Mouse (Mus musculus) CH12.LX (cell line): Measurements from ENCODE around the gene Utp18. TPM values are rescaled to one million over a fixed set of nuclear protein-coding genes. Genes with fewer than 3 reads are reported as not detected.

ENCODE experiments used
- DNase-seq: peaks from one replicate; pipeline ENCODE4 v3.0.0-alpha.2; 2013; ENCODE audit errors: extremely low read depth
- H3K27ac ChIP-seq: 2 replicates; pipeline ENCODE4 v1.5.1; 2012; ENCODE audit warnings: low read depth, mild to moderate bottlenecking, control low read depth, moderate library complexity; ENCODE audit not compliant: insufficient read depth
- H3K27me3 ChIP-seq: replicated peaks from 2 replicates; pipeline ENCODE3; 2012; ENCODE audit warnings: inconsistent platforms
- H3K36me3 ChIP-seq, 2 experiments: replicated peaks in 1 of 2; 2 replicates each; pipeline versions ENCODE3 to v1.6.1; 2012; ENCODE audit warnings: inconsistent platforms in 1 of 2, low read length in 1 of 2, mild to moderate bottlenecking in 1 of 2, mixed read lengths in 1 of 2, moderate library complexity in 1 of 2; ENCODE audit not compliant: control insufficient read depth in 1 of 2, insufficient read depth in 1 of 2
- H3K4me1 ChIP-seq, 2 experiments: 2 replicates each; pipeline ENCODE4 v1.6.1; 2012; ENCODE audit warnings: inconsistent platforms in 1 of 2, moderate library complexity in 1 of 2; ENCODE audit not compliant: insufficient read depth in 2 of 2, control insufficient read depth in 1 of 2
- H3K4me2 ChIP-seq: 2 replicates; pipeline ENCODE4 v1.6.1; 2012; ENCODE audit warnings: low read depth, mild to moderate bottlenecking, control low read depth; ENCODE audit not compliant: poor library complexity, insufficient read depth, severe bottlenecking
- H3K4me3 ChIP-seq, 3 experiments: fragments of 150-350 bp in 1 of 3; sonication (generic) in 1 of 3; replicated peaks in 1 of 3; 2 replicates each; pipeline versions ENCODE3 to v1.5.1; 2011 to 2012; ENCODE audit warnings: low read depth in 2 of 3, low read length in 2 of 3, mild to moderate bottlenecking in 2 of 3, moderate library complexity in 2 of 3, control low read depth in 1 of 3, improper control_type of control experiment in 1 of 3, inconsistent platforms in 1 of 3, mixed read lengths in 1 of 3; ENCODE audit not compliant: poor library complexity in 1 of 3
- H3K79me2 ChIP-seq: replicated peaks from 2 replicates; pipeline ENCODE4 v1.6.1; 2012; ENCODE audit warnings: mild to moderate bottlenecking, moderate library complexity; ENCODE audit not compliant: control insufficient read depth, poor library complexity, insufficient read depth, severe bottlenecking; ENCODE audit errors: extremely low read depth
- H3K9ac ChIP-seq: 2 replicates; pipeline ENCODE4 v1.6.1; 2012; ENCODE audit warnings: low read depth, mild to moderate bottlenecking, control low read depth, moderate library complexity; ENCODE audit not compliant: insufficient read depth
- H3K9me3 ChIP-seq: replicated peaks from 2 replicates; pipeline ENCODE3; 2012; ENCODE audit warnings: low read length, inconsistent platforms, mixed read lengths
- BHLHE40 ChIP-seq: IDR thresholded peaks from 2 replicates; pipeline ENCODE4 v1.6.1; 2011; ENCODE audit warnings: mild to moderate bottlenecking, low read depth, low read length, improper control_type of control experiment
- CHD1 ChIP-seq: IDR thresholded peaks from 2 replicates; pipeline ENCODE4 v1.6.1; 2012; ENCODE audit warnings: low read depth, low read length, improper control_type of control experiment, inconsistent platforms
- CHD2 ChIP-seq: IDR thresholded peaks from 2 replicates; pipeline ENCODE4 v1.6.1; 2011; ENCODE audit warnings: low read length, improper control_type of control experiment
- EP300 ChIP-seq: IDR thresholded peaks from 2 replicates; pipeline ENCODE4 v1.6.1; 2011; ENCODE audit warnings: low read length, improper control_type of control experiment
- ETS1 ChIP-seq: conservative IDR thresholded peaks from 2 replicates; pipeline ENCODE4 v1.6.1; 2012; ENCODE audit warnings: low read depth, mild to moderate bottlenecking, inconsistent platforms, low read length, improper control_type of control experiment, moderate library complexity
- HCFC1 ChIP-seq: IDR thresholded peaks from 2 replicates; pipeline ENCODE4 v1.6.1; 2012; ENCODE audit warnings: low read depth, mild to moderate bottlenecking, inconsistent platforms, low read length, improper control_type of control experiment
- IRF4 ChIP-seq: IDR thresholded peaks from 2 replicates; pipeline ENCODE4 v1.6.1; 2014; ENCODE audit warnings: low read depth, mild to moderate bottlenecking, inconsistent platforms, low read length, improper control_type of control experiment
- JUN ChIP-seq: IDR thresholded peaks from 2 replicates; pipeline ENCODE4 v1.6.1; 2011; ENCODE audit warnings: low read depth, mild to moderate bottlenecking, low read length, improper control_type of control experiment, moderate library complexity; ENCODE audit not compliant: insufficient read depth
- JUND ChIP-seq: conservative IDR thresholded peaks from 2 replicates; pipeline ENCODE4 v1.6.1; 2011; ENCODE audit warnings: low read depth, low read length, improper control_type of control experiment
- MAFK ChIP-seq: IDR thresholded peaks from 2 replicates; pipeline ENCODE4 v1.6.1; 2011; ENCODE audit warnings: low read length, improper control_type of control experiment; ENCODE audit not compliant: insufficient replicate concordance
- MEF2A ChIP-seq: IDR thresholded peaks from 2 replicates; pipeline ENCODE4 v1.6.1; 2014; ENCODE audit warnings: low read depth, mild to moderate bottlenecking, inconsistent platforms, low read length, improper control_type of control experiment, borderline replicate concordance
- NELFE ChIP-seq: IDR thresholded peaks from 2 replicates; pipeline ENCODE4 v1.6.1; 2011; ENCODE audit warnings: low read depth, low read length, improper control_type of control experiment
- POLR2A ChIP-seq: IDR thresholded peaks from 2 replicates; pipeline ENCODE4 v1.6.1; 2011; ENCODE audit warnings: low read depth, mild to moderate bottlenecking, improper control_type of control experiment, low read length
- RAD21 ChIP-seq: IDR thresholded peaks from 2 replicates; pipeline ENCODE4 v1.6.1; 2011; ENCODE audit warnings: low read depth, mild to moderate bottlenecking, low read length, improper control_type of control experiment, moderate library complexity
- SIN3A ChIP-seq: IDR thresholded peaks from 2 replicates; pipeline ENCODE4 v1.6.1; 2012; ENCODE audit warnings: low read length, improper control_type of control experiment, inconsistent platforms
- ZC3H11A ChIP-seq: IDR thresholded peaks from 2 replicates; pipeline ENCODE4 v1.6.1; 2012; ENCODE audit warnings: low read depth, mild to moderate bottlenecking, inconsistent platforms, low read length, improper control_type of control experiment
- ZMIZ1 ChIP-seq: IDR thresholded peaks from 2 replicates; pipeline ENCODE4 v1.6.1; 2012; ENCODE audit warnings: low read depth, mild to moderate bottlenecking, inconsistent platforms, low read length, improper control_type of control experiment
- ZNF384 ChIP-seq: IDR thresholded peaks from 2 replicates; pipeline ENCODE4 v1.6.1; 2012; ENCODE audit warnings: low read depth, low read length, improper control_type of control experiment, inconsistent platforms
- dilution Hi-C: fragments of 300-500 bp; cut with MboI; formaldehyde crosslinking; loops from 2 replicates; pipeline ENCODE4 v1.14.3; 2020; ENCODE audit warnings: low sequenced_read_pairs; ENCODE audit not compliant: extremely low pct_unique_long_range_greater_than_20kb, extremely low pct_ligation_motif_present
- in situ Hi-C: fragments of 300-500 bp; cut with MboI; formaldehyde crosslinking; loops from 3 replicates; pipeline ENCODE4 v1.14.3; 2019; ENCODE audit warnings: low sequenced_read_pairs, low pct_ligation_motif_present, low pct_unique_long_range_greater_than_20kb, mixed read lengths
- polyA plus RNA-seq: library from polyadenylated mRNA; unstranded; fragments of >175 nt; gene quantifications from 2 replicates; pipeline ENCODE4 v1.2.1, GENCODE M21; 2012; ENCODE audit warnings: low read depth; ENCODE audit not compliant: insufficient read length
- total RNA-seq, 2 experiments: library from RNA; depleted of rRNA; stranded (reverse); fragments of 300-350 nt in 1 of 2; fragments of >200 nt in 1 of 2; gene quantifications; 2 replicates each; pipeline ENCODE4 v1.2.3; 2012 to 2014

Gene Utp18
- total and polyA plus RNA-seq, 3 experiments: 61.8 to 132 (median 93.9) TPM

GRCm38 (mm10) chr11:93835800-93836199 is 49.8 kb downstream of the Utp18 start:
- Histone ChIP-seq H3K27me3 (peaks cover 6% of the 10 kb centered on the region), H3K4me3 (no peak overlapping the region), H3K36me3 (no peaks in the 10 kb centered on the region), H3K9me3 (no peaks in the 10 kb centered on the region), H3K4me2 (peak overlapping the region; percentile 30; the same call in 1 of the 2 replicates), H3K9ac (no peak overlapping the region), H3K27ac (no peak overlapping the region), H3K79me2 (no peaks in the 10 kb centered on the region), H3K4me1 (peaks cover 0 to 8% of the 10 kb centered on the region in 2 experiments; a peak in 2 of 4 replicates)
- 0 out of 2 replicates have a peak, but pooled peaks have one; percentile 21 for TF ChIP-seq ETS1
- peak; percentile 47; the same call in 1 of the 2 replicates for TF ChIP-seq MEF2A
- TF ChIP-seq EP300: peak; percentile 78
- no peak for TF ChIP-seq CHD2
- peak; percentile 74 for TF ChIP-seq JUN
- TF ChIP-seq BHLHE40: peak; percentile 44
- TF ChIP-seq MAFK: peak; percentile 75; the same call in 1 of the 2 replicates
- TF ChIP-seq NELFE: no peak
- TF ChIP-seq JUND: peak; percentile 65
- peak; percentile 89 for TF ChIP-seq IRF4
- DNase-seq: peak; percentile 51
- dilution Hi-C loops: no loop called here
- in situ Hi-C loops: no loop called here

DNA sequence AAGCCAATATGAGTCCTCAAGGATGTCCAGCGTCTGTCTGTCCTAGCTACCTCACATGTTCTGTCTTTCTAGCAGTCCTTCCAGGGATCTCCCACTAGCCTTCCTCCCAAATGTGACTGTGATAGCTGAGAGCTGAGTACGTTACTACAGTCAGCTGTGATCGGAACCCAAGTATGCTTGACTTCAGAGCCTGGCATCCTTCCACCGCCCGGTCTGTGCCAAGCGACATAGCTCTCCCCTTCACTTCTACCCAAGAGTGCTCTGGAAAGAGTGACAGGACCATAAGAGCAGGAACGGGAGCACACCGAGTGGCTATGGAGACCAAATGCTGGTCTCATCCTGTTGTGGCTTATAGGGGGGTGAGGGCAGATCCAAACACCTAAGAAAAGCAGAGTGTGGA is 55.6 kb downstream of the Utp18 start:
- Histone ChIP-seq H3K4me1 (no peaks in the 10 kb centered on the region), H3K4me3 (no peak overlapping the region), H3K36me3 (no peaks in the 10 kb centered on the region), H3K27ac (no peak overlapping the region), H3K9me3 (no peaks in the 10 kb centered on the region), H3K4me2 (no peak overlapping the region), H3K9ac (no peak overlapping the region), H3K27me3 (peaks cover 17% of the 10 kb centered on the region), H3K79me2 (no peaks in the 10 kb centered on the region)
- no peak for DNase-seq
- dilution Hi-C loops: no loop called here
- in situ Hi-C loops: no loop called here
- TF ChIP-seq HCFC1 (no peak), CHD1 (no peak), ZNF384 (no peak), ZMIZ1 (no peak), IRF4 (no peak), CHD2 (no peak), BHLHE40 (no peak), JUND (no peak), EP300 (no peak), SIN3A (no peak), POLR2A (no peak), RAD21 (no peak), ZC3H11A (no peak)
